Mouse (Mus musculus): ENCODE measurements at regions not wholly inside any gene's neighbourhood (a gene's known extent, or its start where the extent isn't known, plus 50 kb on each side); places are given as distances from the start of the nearest gene placed in this dataset.

- DNase-seq (ENCODE audit: low spot score in 2 of 2) = no peak
These were observed 55.9 kb upstream of the Dok5 start for GRCm38 (mm10) chr2:170675731-170676130.

GRCm38 (mm10) chr2:170673683-170674082, 57.9 kb upstream of the Dok5 start:
- DNase-seq (ENCODE audit: low spot score in 2 of 2) = no peak

- no peak for DNase-seq (ENCODE audit: low spot score in 2 of 2)
These were observed 58.8 kb upstream of the Dok5 start for GRCm38 (mm10) chr2:170672789-170673188.

- no peak for DNase-seq (ENCODE audit: low spot score in 2 of 2)
These were observed 62.6 kb upstream of the Dok5 start for GRCm38 (mm10) chr2:170668960-170669359.

- no peak for DNase-seq (ENCODE audit: low spot score in 2 of 2)
These were observed 63.1 kb upstream of the Dok5 start for GRCm38 (mm10) chr2:170668497-170668896.

- DNase-seq (ENCODE audit: low spot score in 2 of 2) = peak; percentile 55 to 58
These were observed 60.5 kb upstream of the 4930470P17Rik start for GRCm38 (mm10) chr2:170662069-170662980.

- no peak for DNase-seq (ENCODE audit: low spot score in 2 of 2)
These were observed 57.5 kb upstream of the 4930470P17Rik start for GRCm38 (mm10) chr2:170659291-170659690.

GRCm38 (mm10) chr2:170658520-170658919, 56.7 kb upstream of the 4930470P17Rik start:
- DNase-seq (ENCODE audit: low spot score in 2 of 2) = no peak

GRCm38 (mm10) chr2:170657821-170658221, 56.0 kb upstream of the 4930470P17Rik start:
- no peak for DNase-seq (ENCODE audit: low spot score in 2 of 2)

- DNase-seq (ENCODE audit: low spot score in 2 of 2) = no peak
These were observed 50.3 kb upstream of the 4930470P17Rik start for GRCm38 (mm10) chr2:170652128-170652527.
